Mouse (Mus musculus): ENCODE results near the gene Anapc16. TPM values are rescaled to one million over a fixed set of nuclear protein-coding genes. Genes with fewer than 3 reads are reported as not detected.

Gene Anapc16
- polyA plus RNA-seq (2016; fragmentation: Nextera tagmentation; extraction: Ambion mirVana): 111 and 114 TPM in 2 replicates

- Histone ChIP-seq H3K36me3 (peaks cover 32% of the 10 kb centered on the region), H3K4me1 (replicated peaks) (peaks cover 21% of the 10 kb centered on the region), H3K27ac (peak within 1 kb of the TSS; percentile 98), H3K27me3 (ENCODE audit: insufficient read depth, poor library complexity, severe bottlenecking) (no peaks in the 10 kb centered on the region), H3K9me3 (no peaks in the 10 kb centered on the region), H3K4me3 (peak within 1 kb of the TSS; percentile 75)
- under 1% methylated on average over 51 of the region's 51 CpGs for WGBS
- DNase-seq (ENCODE audit: low spot score): peak; percentile 98
These were observed at the start of gene Anapc16, which contains the start of gene Ascc1 for GRCm38 (mm10) chr10:60002673-60003212. Anapc16 (minus strand) TSS chr10:60003135. Ascc1 (plus strand) TSS chr10:60002805.

GRCm38 (mm10) chr10:60050581-60050980 is 47.6 kb upstream of the Anapc16 start:
- WGBS: 96% methylated on average over 10 of the region's 10 CpGs
- H3K9me3 ChIP-seq: no peaks in the 10 kb centered on the region
- no peaks in the 10 kb centered on the region for H3K4me1 ChIP-seq (replicated peaks)
- no peak overlapping the region for H3K4me3 ChIP-seq
- H3K27me3 ChIP-seq (ENCODE audit: insufficient read depth, poor library complexity, severe bottlenecking): no peaks in the 10 kb centered on the region
- H3K36me3 ChIP-seq: peaks cover 22% of the 10 kb centered on the region
- DNase-seq (ENCODE audit: low spot score): no peak
- H3K27ac ChIP-seq: no peak overlapping the region

GRCm38 (mm10) chr10:60046696-60047095 is 43.8 kb upstream of the Anapc16 start:
- Histone ChIP-seq H3K27ac (no peak overlapping the region), H3K4me3 (no peak overlapping the region), H3K9me3 (no peaks in the 10 kb centered on the region), H3K27me3 (ENCODE audit: insufficient read depth, poor library complexity, severe bottlenecking) (no peaks in the 10 kb centered on the region), H3K4me1 (replicated peaks) (no peaks in the 10 kb centered on the region), H3K36me3 (peaks cover 20% of the 10 kb centered on the region)
- 72% methylated on average over 5 of the region's 5 CpGs for WGBS
- DNase-seq (ENCODE audit: low spot score): no peak

- DNase-seq (ENCODE audit: low spot score): no peak
- Histone ChIP-seq H3K36me3 (no peaks in the 10 kb centered on the region), H3K27ac (no peak overlapping the region), H3K27me3 (ENCODE audit: insufficient read depth, poor library complexity, severe bottlenecking) (no peaks in the 10 kb centered on the region), H3K9me3 (no peaks in the 10 kb centered on the region), H3K4me1 (replicated peaks) (no peaks in the 10 kb centered on the region), H3K4me3 (no peak overlapping the region)
- WGBS: 87% methylated on average over 8 of the region's 8 CpGs
These were observed 39.5 kb upstream of the Anapc16 start for GRCm38 (mm10) chr10:60042350-60042922.

- Histone ChIP-seq H3K36me3 (no peaks in the 10 kb centered on the region), H3K4me1 (replicated peaks) (peaks cover 20% of the 10 kb centered on the region), H3K9me3 (no peaks in the 10 kb centered on the region), H3K27ac (no peak overlapping the region), H3K4me3 (no peak overlapping the region), H3K27me3 (ENCODE audit: insufficient read depth, poor library complexity, severe bottlenecking) (no peaks in the 10 kb centered on the region)
- WGBS: 84% methylated on average over 4 of the region's 4 CpGs
- DNase-seq (ENCODE audit: low spot score): no peak
These were observed 32.8 kb upstream of the Anapc16 start for GRCm38 (mm10) chr10:60035744-60036143.

- H3K36me3 ChIP-seq: no peaks in the 10 kb centered on the region
- WGBS: 87% methylated on average over 3 of the region's 3 CpGs
- no peaks in the 10 kb centered on the region for H3K9me3 ChIP-seq
These were observed 31.7 kb upstream of the Anapc16 start for GRCm38 (mm10) chr10:60034621-60035020.

GRCm38 (mm10) chr10:60033064-60033463 is 30.1 kb upstream of the Anapc16 start:
- 0 out of 2 replicates have a peak, but pooled peaks cover 4% of the 10 kb centered on the region for H3K36me3 ChIP-seq
- no peaks in the 10 kb centered on the region for H3K9me3 ChIP-seq
- WGBS: 50% methylated on average over 5 of the region's 5 CpGs
- H3K27ac ChIP-seq: no peak overlapping the region
- H3K27me3 ChIP-seq (ENCODE audit: insufficient read depth, poor library complexity, severe bottlenecking): no peaks in the 10 kb centered on the region
- no peak for DNase-seq (ENCODE audit: low spot score)
- peaks cover 20% of the 10 kb centered on the region for H3K4me1 ChIP-seq (replicated peaks)
- no peak overlapping the region for H3K4me3 ChIP-seq

More at GRCm38 (mm10) chr10:60034621-60035020, 31.7 kb upstream of the Anapc16 start:
- no peak for DNase-seq (ENCODE audit: low spot score)
- H3K27ac ChIP-seq: no peak overlapping the region
- H3K4me3 ChIP-seq: no peak overlapping the region
- H3K27me3 ChIP-seq (ENCODE audit: insufficient read depth, poor library complexity, severe bottlenecking): no peaks in the 10 kb centered on the region
- peaks cover 20% of the 10 kb centered on the region for H3K4me1 ChIP-seq (replicated peaks)

- no peak for DNase-seq (ENCODE audit: low spot score)
- no peak overlapping the region for H3K4me3 ChIP-seq
- H3K27me3 ChIP-seq (ENCODE audit: insufficient read depth, poor library complexity, severe bottlenecking): no peaks in the 10 kb centered on the region
- peak overlapping the region; percentile 64; the same call in 1 of the 2 replicates for H3K27ac ChIP-seq
- H3K9me3 ChIP-seq: no peaks in the 10 kb centered on the region
- peaks cover 20% of the 10 kb centered on the region for H3K4me1 ChIP-seq (replicated peaks)
- WGBS: 70% methylated on average over 2 of the region's 2 CpGs
- 0 out of 2 replicates have a peak, but pooled peaks cover 4% of the 10 kb centered on the region for H3K36me3 ChIP-seq
These were observed 29.7 kb upstream of the Anapc16 start for GRCm38 (mm10) chr10:60032622-60033021.

- Histone ChIP-seq H3K4me1 (replicated peaks) (peaks cover 23% of the 10 kb centered on the region), H3K36me3 (0 out of 2 replicates have a peak, but pooled peaks cover 4% of the 10 kb centered on the region), H3K9me3 (no peaks in the 10 kb centered on the region), H3K4me3 (no peak overlapping the region), H3K27ac (peak overlapping the region; percentile 64), H3K27me3 (ENCODE audit: insufficient read depth, poor library complexity, severe bottlenecking) (no peaks in the 10 kb centered on the region)
- DNase-seq (ENCODE audit: low spot score): no peak
- WGBS: 66% methylated on average over 2 of the region's 2 CpGs
These were observed 29.1 kb upstream of the Anapc16 start for GRCm38 (mm10) chr10:60031985-60032384.

GRCm38 (mm10) chr10:60031562-60031961 is 28.6 kb upstream of the Anapc16 start:
- Histone ChIP-seq H3K27me3 (ENCODE audit: insufficient read depth, poor library complexity, severe bottlenecking) (no peaks in the 10 kb centered on the region), H3K9me3 (no peaks in the 10 kb centered on the region), H3K4me3 (no peak overlapping the region), H3K27ac (no peak overlapping the region), H3K4me1 (replicated peaks) (peaks cover 26% of the 10 kb centered on the region), H3K36me3 (0 out of 2 replicates have a peak, but pooled peaks cover 4% of the 10 kb centered on the region)
- no peak for DNase-seq (ENCODE audit: low spot score)
- 76% methylated on average over 8 of the region's 8 CpGs for WGBS

- peaks cover 26% of the 10 kb centered on the region for H3K4me1 ChIP-seq (replicated peaks)
- no peaks in the 10 kb centered on the region for H3K9me3 ChIP-seq
- 0 out of 2 replicates have a peak, but pooled peaks cover 4% of the 10 kb centered on the region for H3K36me3 ChIP-seq
- no peak overlapping the region for H3K27ac ChIP-seq
- DNase-seq (ENCODE audit: low spot score): no peak
- H3K27me3 ChIP-seq (ENCODE audit: insufficient read depth, poor library complexity, severe bottlenecking): no peaks in the 10 kb centered on the region
- H3K4me3 ChIP-seq: no peak overlapping the region
- WGBS: 94% methylated on average over 4 of the region's 4 CpGs
These were observed 26.5 kb upstream of the Anapc16 start for GRCm38 (mm10) chr10:60029387-60029786.

GRCm38 (mm10) chr10:60028979-60029378 is 26.0 kb upstream of the Anapc16 start:
- H3K4me1 ChIP-seq (replicated peaks): peaks cover 26% of the 10 kb centered on the region
- DNase-seq (ENCODE audit: low spot score): no peak
- 80% methylated on average over 7 of the region's 7 CpGs for WGBS

GRCm38 (mm10) chr10:60028181-60028580 is 25.2 kb upstream of the Anapc16 start:
- no peak overlapping the region for H3K4me3 ChIP-seq
- H3K27me3 ChIP-seq (ENCODE audit: insufficient read depth, poor library complexity, severe bottlenecking): no peaks in the 10 kb centered on the region
- WGBS: 87% methylated on average over 7 of the region's 7 CpGs
- H3K27ac ChIP-seq: peak overlapping the region; percentile 35; the same call in 1 of the 2 replicates
- H3K36me3 ChIP-seq: 0 out of 2 replicates have a peak, but pooled peaks cover 4% of the 10 kb centered on the region
- H3K4me1 ChIP-seq (replicated peaks): peaks cover 24% of the 10 kb centered on the region
- no peaks in the 10 kb centered on the region for H3K9me3 ChIP-seq
- no peak for DNase-seq (ENCODE audit: low spot score)

More at GRCm38 (mm10) chr10:60028979-60029378, 26.0 kb upstream of the Anapc16 start:
- no peak overlapping the region for H3K27ac ChIP-seq
- 0 out of 2 replicates have a peak, but pooled peaks cover 4% of the 10 kb centered on the region for H3K36me3 ChIP-seq
- no peaks in the 10 kb centered on the region for H3K9me3 ChIP-seq
- no peaks in the 10 kb centered on the region for H3K27me3 ChIP-seq (ENCODE audit: insufficient read depth, poor library complexity, severe bottlenecking)
- H3K4me3 ChIP-seq: no peak overlapping the region

Data from hindbrain, embryonic 10.5 days (tissue).